Mouse (Mus musculus) limb, embryonic 13.5 days (tissue): ENCODE data around the gene Tmem220. TPM values are rescaled to one million over a fixed set of nuclear protein-coding genes. Genes with fewer than 3 reads are reported as not detected.

ENCODE experiments used
- ATAC-seq: fragments of 200-750 bp; cut with Nextera tagmentation; 2 replicates; pipeline ENCODE4 v1.8.0; 2017; ENCODE audit warnings: low read depth, moderate number of reproducible peaks, moderate TSS enrichment; ENCODE audit not compliant: low FRiP score
- H3K27ac ChIP-seq: fragments of 300-500 bp; sonication (generic); 2 replicates; pipeline ENCODE4 v1.5.1; 2015; ENCODE audit warnings: inconsistent platforms, mild to moderate bottlenecking, moderate library complexity
- H3K27me3 ChIP-seq: fragments of 300-500 bp; sonication (generic); 2 replicates; pipeline ENCODE4 v1.6.1; 2015; ENCODE audit warnings: mild to moderate bottlenecking, inconsistent platforms
- H3K36me3 ChIP-seq: fragments of 300-500 bp; sonication (generic); 2 replicates; pipeline ENCODE4 v1.6.1; 2015; ENCODE audit warnings: inconsistent platforms, mild to moderate bottlenecking, moderate library complexity
- H3K4me1 ChIP-seq: fragments of 300-500 bp; sonication (generic); 2 replicates; pipeline ENCODE4 v1.6.1; 2015; ENCODE audit warnings: inconsistent platforms
- H3K4me2 ChIP-seq: fragments of 300-500 bp; sonication (generic); replicated peaks from 2 replicates; pipeline ENCODE4 v1.6.1; 2015; ENCODE audit warnings: inconsistent platforms, mild to moderate bottlenecking, moderate library complexity
- H3K4me3 ChIP-seq: fragments of 300-500 bp; sonication (generic); 2 replicates; pipeline ENCODE4 v1.5.1; 2015; ENCODE audit warnings: moderate library complexity, mild to moderate bottlenecking, inconsistent platforms
- H3K9ac ChIP-seq: fragments of 300-500 bp; sonication (generic); 2 replicates; pipeline ENCODE4 v1.6.1; 2015; ENCODE audit warnings: mild to moderate bottlenecking, inconsistent platforms
- H3K9me3 ChIP-seq: fragments of 300-500 bp; sonication (generic); 2 replicates; pipeline ENCODE4 v1.6.1; 2016; ENCODE audit warnings: inconsistent platforms
- WGBS: fragments of 180-500 bp; shearing (Covaris S2); methylation state at CpG from one replicate; pipeline ENCODE4 v1.1.7; 2015; 5-methylcytosine and 5-hydroxymethylcytosine counted together
- polyA plus RNA-seq: library from polyadenylated mRNA; unstranded; fragments of >200 nt; fragmentation: Nextera tagmentation; extraction: Ambion mirVana; gene quantifications from 2 replicates; pipeline ENCODE4 v1.2.1, GENCODE M21; 2015

The Tmem220 gene
- polyA plus RNA-seq, 1 experiment from 2014 or later, result 1.6 TPM

GRCm38 (mm10) chr11:67077435-67077834, 52.5 kb downstream of the Tmem220 start:
- H3K4me2 ChIP-seq, result no peak overlapping the region
- 44% methylated on average over 3 of the region's 3 CpGs for WGBS
- no peaks in the 10 kb centered on the region; the same call in 1 of the 2 replicates for H3K4me1 ChIP-seq
- no peak for ATAC-seq
- no peak overlapping the region for H3K9ac ChIP-seq
- H3K27ac ChIP-seq, result no peak overlapping the region
- no peak overlapping the region for H3K4me3 ChIP-seq
- 0 out of 2 replicates have a peak, but pooled peaks cover 3% of the 10 kb centered on the region for H3K27me3 ChIP-seq
- no peaks in the 10 kb centered on the region for H3K36me3 ChIP-seq
- no peaks in the 10 kb centered on the region for H3K9me3 ChIP-seq

- Histone ChIP-seq H3K27ac (no peak within 1 kb of the TSS), H3K4me1 (no peaks in the 10 kb centered on the region; the same call in 1 of the 2 replicates), H3K36me3 (no peaks in the 10 kb centered on the region), H3K4me3 (no peak within 1 kb of the TSS), H3K4me2 (no peak within 1 kb of the TSS), H3K9me3 (no peaks in the 10 kb centered on the region), H3K27me3 (peaks cover 6% of the 10 kb centered on the region), H3K9ac (no peak within 1 kb of the TSS)
- 81% methylated on average over 5 of the region's 5 CpGs for WGBS
- no peak for ATAC-seq
These were observed 53.0 kb downstream of the Tmem220 start, which contains the start of gene Myh3 for GRCm38 (mm10) chr11:67078000-67078399. TSS of gene Myh3 (plus strand) at chr11:67078300.

DNA sequence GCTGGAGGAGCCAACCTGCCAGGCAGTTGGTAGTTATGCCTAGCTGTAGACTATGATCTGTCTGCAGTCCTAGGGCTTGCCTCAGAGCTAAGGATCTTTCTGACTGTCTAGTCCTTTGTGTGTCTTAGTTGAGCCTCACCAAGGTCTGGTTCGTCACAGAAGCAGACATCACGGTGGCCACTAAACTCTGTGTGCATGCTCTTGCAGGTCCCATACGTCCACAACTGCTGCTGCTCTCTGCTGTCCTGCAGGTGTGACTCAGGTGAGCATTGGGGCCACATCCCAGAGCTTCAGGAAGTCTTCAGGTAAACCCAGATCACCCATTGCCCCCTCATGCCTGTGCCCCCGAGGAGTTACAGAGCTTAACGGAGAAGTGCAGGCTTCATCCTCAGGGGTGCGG, 53.9 kb downstream of the Tmem220 start:
- H3K36me3 ChIP-seq, result no peaks in the 10 kb centered on the region
- no peak overlapping the region for H3K4me3 ChIP-seq
- H3K4me1 ChIP-seq, result no peaks in the 10 kb centered on the region; the same call in 1 of the 2 replicates
- H3K4me2 ChIP-seq, result no peak overlapping the region
- peaks cover 14% of the 10 kb centered on the region for H3K27me3 ChIP-seq
- WGBS, result 89% methylated on average over 6 of the region's 6 CpGs
- no peaks in the 10 kb centered on the region for H3K9me3 ChIP-seq
- H3K9ac ChIP-seq, result no peak overlapping the region
- no peak overlapping the region for H3K27ac ChIP-seq
- ATAC-seq, result no peak

DNA sequence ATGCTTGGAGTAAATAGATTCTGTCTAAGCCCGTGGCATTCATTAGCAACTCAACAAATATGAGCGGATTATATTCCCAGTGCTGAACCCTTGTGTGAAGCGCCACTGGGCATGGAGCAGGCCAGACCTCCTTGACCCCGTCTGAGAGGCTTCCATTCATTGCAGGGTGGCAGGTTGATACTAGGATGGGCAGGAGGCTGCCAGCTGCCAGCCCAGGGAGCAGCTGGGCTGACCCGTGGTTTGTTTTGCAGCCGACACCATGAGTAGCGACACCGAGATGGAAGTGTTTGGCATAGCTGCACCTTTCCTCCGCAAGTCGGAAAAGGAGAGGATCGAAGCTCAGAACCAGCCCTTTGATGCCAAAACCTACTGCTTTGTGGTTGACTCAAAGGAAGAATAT, 54.8 kb downstream of the Tmem220 start:
- no peak for ATAC-seq
- no peak overlapping the region for H3K9ac ChIP-seq
- H3K4me2 ChIP-seq, result no peak overlapping the region
- H3K27ac ChIP-seq, result no peak overlapping the region
- H3K27me3 ChIP-seq, result peaks cover 22% of the 10 kb centered on the region
- H3K36me3 ChIP-seq, result no peaks in the 10 kb centered on the region
- 0 out of 2 replicates have a peak overlapping the region, but pooled peaks have one; percentile 4 for H3K4me3 ChIP-seq
- no peaks in the 10 kb centered on the region for H3K9me3 ChIP-seq
- H3K4me1 ChIP-seq, result no peaks in the 10 kb centered on the region; the same call in 1 of the 2 replicates
- 71% methylated on average over 11 of the region's 11 CpGs for WGBS

GRCm38 (mm10) chr11:67080168-67080567, 55.2 kb downstream of the Tmem220 start:
- ATAC-seq, result 0 out of 2 replicates have a peak, but pooled peaks have one; percentile 46

DNA sequence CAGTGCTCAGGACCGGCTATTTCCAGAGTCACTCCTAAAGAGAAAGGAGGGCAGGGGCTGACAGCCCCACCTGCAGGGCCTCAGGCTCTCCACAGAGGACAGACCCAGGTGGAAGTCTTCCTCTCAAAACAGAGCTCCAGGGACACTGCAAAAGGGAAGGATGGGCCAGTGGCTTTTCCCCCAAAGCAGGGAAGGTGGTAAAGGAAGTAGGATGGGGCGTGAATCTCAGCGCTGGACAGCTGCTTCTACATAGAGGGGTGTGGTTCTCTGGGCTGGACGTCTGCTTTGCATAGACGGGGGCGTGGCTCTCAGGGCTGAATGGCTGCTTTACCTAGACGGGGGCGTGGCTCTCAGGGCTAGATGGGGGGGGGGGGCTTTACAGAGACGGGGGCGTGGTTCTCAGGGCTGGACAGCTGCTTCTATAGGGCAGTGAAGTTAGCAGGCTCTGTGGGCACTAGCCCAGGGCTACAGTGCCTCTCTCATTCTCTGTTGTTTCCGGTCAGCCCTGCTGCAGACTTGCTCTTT, 56.2 kb downstream of the Tmem220 start:
- Histone ChIP-seq H3K36me3 (no peaks in the 10 kb centered on the region), H3K27me3 (peaks cover 28% of the 10 kb centered on the region), H3K9ac (no peak overlapping the region), H3K27ac (no peak overlapping the region), H3K4me2 (peak overlapping the region; percentile 31), H3K9me3 (no peaks in the 10 kb centered on the region), H3K4me3 (no peak overlapping the region), H3K4me1 (peaks cover 2% of the 10 kb centered on the region)
- ATAC-seq, result peak; percentile 55; the same call in 1 of the 2 replicates
- 5% methylated on average over 11 of the region's 11 CpGs for WGBS

More at GRCm38 (mm10) chr11:67080168-67080567, 55.2 kb downstream of the Tmem220 start:
- H3K4me1 ChIP-seq, result no peaks in the 10 kb centered on the region; the same call in 1 of the 2 replicates
- H3K4me3 ChIP-seq, result 0 out of 2 replicates have a peak overlapping the region, but pooled peaks have one; percentile 4
- H3K27me3 ChIP-seq, result peaks cover 26% of the 10 kb centered on the region
- 7% methylated on average over 3 of the region's 3 CpGs for WGBS
- no peak overlapping the region for H3K4me2 ChIP-seq
- H3K9ac ChIP-seq, result no peak overlapping the region
- no peak overlapping the region for H3K27ac ChIP-seq
- H3K9me3 ChIP-seq, result no peaks in the 10 kb centered on the region
- no peaks in the 10 kb centered on the region for H3K36me3 ChIP-seq

- H3K36me3 ChIP-seq, result no peaks in the 10 kb centered on the region
- H3K4me2 ChIP-seq, result no peak overlapping the region
- H3K9me3 ChIP-seq, result no peaks in the 10 kb centered on the region
- WGBS, result 90% methylated on average over 7 of the region's 7 CpGs
- no peak overlapping the region for H3K4me3 ChIP-seq
- H3K9ac ChIP-seq, result no peak overlapping the region
- no peak for ATAC-seq
- H3K4me1 ChIP-seq, result peaks cover 6% of the 10 kb centered on the region
- H3K27me3 ChIP-seq, result peaks cover 28% of the 10 kb centered on the region
- no peak overlapping the region for H3K27ac ChIP-seq
These were observed 57.2 kb downstream of the Tmem220 start for GRCm38 (mm10) chr11:67082188-67082587.

GRCm38 (mm10) chr11:67082793-67083192, 57.8 kb downstream of the Tmem220 start:
- H3K9me3 ChIP-seq, result no peaks in the 10 kb centered on the region
- no peak for ATAC-seq
- WGBS, result 88% methylated on average over 13 of the region's 13 CpGs
- peaks cover 6% of the 10 kb centered on the region for H3K4me1 ChIP-seq
- H3K27me3 ChIP-seq, result peaks cover 28% of the 10 kb centered on the region
- no peaks in the 10 kb centered on the region for H3K36me3 ChIP-seq
- no peak overlapping the region for H3K9ac ChIP-seq
- no peak overlapping the region for H3K4me3 ChIP-seq
- H3K4me2 ChIP-seq, result no peak overlapping the region
- no peak overlapping the region for H3K27ac ChIP-seq

- 72% methylated on average over 6 of the region's 6 CpGs for WGBS
These were observed 58.3 kb downstream of the Tmem220 start for GRCm38 (mm10) chr11:67083239-67083638.

DNA sequence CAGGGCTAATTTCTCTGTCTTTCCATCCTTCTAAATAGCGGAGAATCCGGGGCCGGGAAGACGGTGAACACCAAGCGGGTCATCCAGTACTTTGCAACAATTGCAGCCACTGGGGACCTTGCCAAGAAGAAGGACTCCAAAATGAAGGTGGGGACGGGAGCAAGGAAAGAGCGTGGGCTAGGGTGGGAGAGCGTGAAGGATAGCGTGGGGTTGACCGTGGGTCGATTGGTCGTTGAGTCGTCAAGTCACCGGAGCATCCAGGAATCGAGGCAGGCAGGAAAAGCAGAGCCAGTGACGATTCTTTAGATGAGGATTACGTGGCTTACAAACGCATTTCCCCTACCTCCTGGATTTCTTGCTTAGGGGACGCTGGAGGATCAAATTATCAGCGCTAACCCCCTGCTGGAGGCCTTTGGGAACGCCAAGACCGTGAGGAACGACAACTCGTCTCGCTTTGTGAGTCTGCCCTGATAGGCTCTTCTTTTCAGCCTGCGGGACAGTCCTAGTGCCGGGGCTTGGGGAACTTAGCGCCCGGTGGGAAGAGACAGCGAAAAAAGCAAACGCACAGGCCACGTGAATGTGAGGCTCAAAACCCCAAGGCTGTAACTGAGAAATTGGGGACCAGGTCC, 58.9 kb downstream of the Tmem220 start:
- Histone ChIP-seq H3K27ac (no peak overlapping the region), H3K4me2 (no peak overlapping the region), H3K4me3 (no peak overlapping the region), H3K9me3 (no peaks in the 10 kb centered on the region), H3K4me1 (peaks cover 6% of the 10 kb centered on the region), H3K27me3 (peaks cover 28% of the 10 kb centered on the region), H3K9ac (no peak overlapping the region), H3K36me3 (no peaks in the 10 kb centered on the region)
- no peak for ATAC-seq
- 45% methylated on average over 32 of the region's 32 CpGs for WGBS

More at GRCm38 (mm10) chr11:67083239-67083638, 58.3 kb downstream of the Tmem220 start:
- no peak for ATAC-seq
- Histone ChIP-seq H3K27me3 (peaks cover 28% of the 10 kb centered on the region), H3K4me1 (peaks cover 6% of the 10 kb centered on the region), H3K4me3 (no peak overlapping the region), H3K4me2 (no peak overlapping the region), H3K36me3 (no peaks in the 10 kb centered on the region), H3K9me3 (no peaks in the 10 kb centered on the region), H3K9ac (no peak overlapping the region), H3K27ac (no peak overlapping the region)
